Mouse (Mus musculus) layer of hippocampus, postnatal 10 days (tissue): ENCODE measurements around the gene Lrrc3. TPM values are rescaled to one million over a fixed set of nuclear protein-coding genes. Genes with fewer than 3 reads are reported as not detected.
A peak's percentile ranks its signal among the peaks of the same experiment; 100 is the strongest.
"Not testable (repeated sequence)": the region's sequence is repeated elsewhere in the genome, so short reads cannot be mapped to it uniquely, and the experiment has no call there.

ENCODE experiments used
- DNase-seq, 2 experiments: peaks; one replicate each; pipeline ENCODE4 v3.0.0; 2021; ENCODE audit warnings: low spot score in 2 of 2
- long read RNA-seq: library from polyadenylated mRNA; stranded (forward); transcript quantifications from one replicate; pipeline ENCODE4 v2.0.0, GENCODE M21; 2023
- total RNA-seq, 2 experiments: library from RNA; stranded (reverse); gene quantifications; 2 replicates each; pipeline ENCODE4 v1.2.3; 2021

The Lrrc3 gene
- 10 to 100 TPM; 19.2 to 20.6 TPM for total RNA-seq
- long read RNA-seq, full-length matches to known transcripts = 3 of 5 reads
- long read RNA-seq, partial matches to known transcripts = 0 of 5 reads
- long read RNA-seq, other reads (novel, unspliced or antisense) = 2 of 5 reads

DNA sequence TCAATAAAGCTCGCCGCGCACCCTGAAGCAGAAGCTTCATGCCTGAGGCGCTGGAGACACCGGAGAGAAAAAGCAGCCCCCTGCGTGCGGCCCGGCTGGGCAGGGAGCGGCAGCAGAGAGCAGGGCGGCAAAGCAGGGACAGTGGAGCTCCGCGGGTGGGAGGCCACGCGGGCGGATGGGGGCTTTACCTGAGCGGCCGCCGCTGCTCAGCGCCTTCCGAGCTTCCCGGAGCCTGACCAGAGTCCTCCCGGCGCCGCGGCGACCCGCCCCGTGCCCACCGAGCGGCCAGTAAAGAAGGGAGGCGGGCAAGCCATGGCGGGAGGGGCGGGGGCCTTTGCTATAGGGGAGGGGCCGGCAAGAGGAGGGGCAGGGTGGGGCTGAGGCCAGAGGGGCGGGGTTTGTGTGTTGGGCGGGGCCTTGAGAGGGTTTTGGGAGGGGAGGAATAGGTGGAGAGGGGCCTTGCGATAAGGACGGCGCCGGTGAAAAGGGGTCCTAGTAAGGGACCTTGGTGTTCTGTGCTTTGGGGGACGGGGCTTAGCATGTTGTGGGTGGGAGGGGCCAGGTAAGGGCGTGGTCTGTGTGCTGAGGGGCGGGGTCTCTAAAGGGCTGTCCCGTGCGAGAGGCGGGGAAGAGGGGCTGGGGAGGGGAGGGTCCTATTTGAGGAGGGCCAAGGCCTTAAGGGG is at the start of gene Lrrc3:
TSS of gene Lrrc3 (minus strand) at position 326 of the 683 bp plus-strand sequence.
- peak; percentile 63 to 76 for DNase-seq

DNA sequence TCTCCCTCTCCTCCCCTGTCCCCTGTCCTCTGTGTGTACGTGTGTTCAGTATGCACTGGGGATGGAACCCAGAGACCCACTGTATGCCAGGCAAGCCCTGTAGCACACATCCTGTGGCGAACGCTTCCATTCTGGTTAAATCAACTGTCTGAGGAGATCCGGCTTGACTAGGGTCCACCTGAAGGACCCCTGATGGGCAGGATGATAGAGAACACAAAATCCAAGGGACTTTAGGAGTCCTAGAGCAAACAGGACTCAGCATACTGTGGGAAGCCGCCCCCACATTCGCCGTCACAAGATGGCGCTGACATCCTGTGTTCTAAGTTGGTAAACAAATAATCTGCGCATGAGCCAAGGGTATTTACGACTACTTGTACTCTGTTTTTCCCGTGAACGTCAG is 48.1 kb upstream of the Lrrc3 start:
- not testable (repeated sequence) for DNase-seq

DNA sequence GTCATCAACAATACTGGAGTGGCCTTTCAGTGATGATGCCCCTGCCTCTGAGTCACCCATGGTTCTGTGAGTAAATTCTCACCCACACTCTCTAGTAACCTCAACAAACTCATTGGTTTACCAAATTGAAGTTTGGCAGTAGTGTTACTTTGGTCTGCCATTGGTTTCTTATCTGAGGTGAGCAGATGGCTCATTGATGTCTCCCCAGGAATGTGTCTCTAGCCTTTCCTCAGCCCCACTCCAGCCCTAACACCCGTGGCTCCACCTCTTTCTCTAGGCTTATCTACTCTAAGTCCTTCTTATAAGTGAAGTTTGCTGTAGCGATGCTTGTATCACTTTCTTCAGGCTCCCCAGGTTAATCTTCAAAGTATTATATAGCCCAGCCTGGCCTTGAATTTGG is 37.3 kb upstream of the Lrrc3 start:
- no peak for DNase-seq

DNA sequence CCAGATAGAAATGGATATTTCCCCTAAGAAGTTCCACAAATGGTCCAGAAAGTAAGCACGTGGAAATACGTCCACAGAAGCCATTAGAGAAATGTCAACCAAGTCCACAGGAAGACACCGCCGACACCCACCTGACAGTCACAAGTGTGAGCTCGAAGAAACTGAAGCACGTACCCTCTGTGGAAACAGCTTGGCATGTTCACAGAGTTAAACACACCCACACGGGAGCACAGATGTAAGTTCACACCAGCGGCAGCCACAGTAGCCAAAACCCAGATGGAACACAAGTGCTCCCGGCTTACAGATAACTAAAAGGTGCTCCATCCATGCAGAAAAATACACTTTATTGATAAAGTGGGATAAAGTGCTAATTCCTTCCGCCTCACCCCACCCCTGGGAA is 25.0 kb upstream of the Lrrc3 start:
- no peak for DNase-seq

DNA sequence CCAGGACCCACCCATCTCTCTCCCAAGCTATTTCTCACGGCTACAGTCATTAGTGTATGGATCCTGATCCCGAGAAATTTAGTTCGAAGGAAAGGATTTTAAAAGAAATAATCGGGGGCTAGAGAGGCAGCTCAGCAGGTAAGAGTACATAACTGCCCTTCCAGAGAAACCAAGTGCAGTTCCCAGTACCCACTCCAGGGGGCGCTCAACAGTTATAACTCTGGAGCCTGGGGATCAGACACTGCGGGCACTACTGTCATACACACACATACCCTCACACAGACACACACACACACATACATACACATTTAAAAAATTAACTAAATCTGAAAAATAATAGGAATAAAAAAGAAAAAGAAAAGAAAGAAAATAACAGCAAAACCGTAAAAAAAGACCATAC is 23.8 kb upstream of the Lrrc3 start:
- DNase-seq = peak; percentile 63 to 65

DNA sequence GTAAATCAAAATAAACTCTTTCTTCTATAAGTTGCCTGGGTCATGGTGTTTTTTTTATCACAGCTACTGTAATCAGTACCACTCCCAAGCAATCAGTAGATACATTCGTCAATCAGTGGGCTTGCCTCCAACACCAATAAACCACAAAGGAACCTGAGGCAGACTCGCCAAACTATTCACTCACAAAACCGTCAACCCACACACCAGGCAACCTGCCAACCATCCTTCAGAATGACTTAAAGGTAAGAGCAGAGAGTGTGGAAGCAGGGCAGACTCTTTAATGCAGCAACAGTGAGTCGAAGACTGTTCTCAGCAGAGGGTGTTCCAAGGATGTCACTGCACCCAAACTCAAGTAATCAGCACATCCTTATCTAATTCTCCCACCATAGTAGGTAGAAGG is 20.3 kb upstream of the Lrrc3 start:
- DNase-seq = no peak

DNA sequence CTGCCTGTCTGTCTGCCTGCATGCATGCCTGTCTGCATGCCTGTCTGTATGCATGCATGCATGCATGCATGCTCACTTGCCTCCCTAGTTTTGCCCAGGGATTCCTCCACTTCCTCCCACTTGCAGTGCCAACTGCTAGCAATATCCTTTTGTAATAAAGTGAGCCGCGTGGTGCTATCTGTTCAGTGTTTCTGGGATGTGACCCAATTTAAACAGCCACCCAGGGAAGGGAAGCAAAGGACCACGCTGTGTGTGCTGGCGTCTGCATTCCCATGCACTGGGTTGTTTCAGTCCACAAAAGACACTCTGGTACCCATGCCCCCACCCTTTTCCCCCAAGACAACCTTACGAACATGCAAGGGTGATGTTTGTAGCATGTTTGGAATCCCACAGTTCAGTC is 18.7 kb upstream of the Lrrc3 start:
- peak in 1 of 2 experiments; percentile 25 for DNase-seq

DNA sequence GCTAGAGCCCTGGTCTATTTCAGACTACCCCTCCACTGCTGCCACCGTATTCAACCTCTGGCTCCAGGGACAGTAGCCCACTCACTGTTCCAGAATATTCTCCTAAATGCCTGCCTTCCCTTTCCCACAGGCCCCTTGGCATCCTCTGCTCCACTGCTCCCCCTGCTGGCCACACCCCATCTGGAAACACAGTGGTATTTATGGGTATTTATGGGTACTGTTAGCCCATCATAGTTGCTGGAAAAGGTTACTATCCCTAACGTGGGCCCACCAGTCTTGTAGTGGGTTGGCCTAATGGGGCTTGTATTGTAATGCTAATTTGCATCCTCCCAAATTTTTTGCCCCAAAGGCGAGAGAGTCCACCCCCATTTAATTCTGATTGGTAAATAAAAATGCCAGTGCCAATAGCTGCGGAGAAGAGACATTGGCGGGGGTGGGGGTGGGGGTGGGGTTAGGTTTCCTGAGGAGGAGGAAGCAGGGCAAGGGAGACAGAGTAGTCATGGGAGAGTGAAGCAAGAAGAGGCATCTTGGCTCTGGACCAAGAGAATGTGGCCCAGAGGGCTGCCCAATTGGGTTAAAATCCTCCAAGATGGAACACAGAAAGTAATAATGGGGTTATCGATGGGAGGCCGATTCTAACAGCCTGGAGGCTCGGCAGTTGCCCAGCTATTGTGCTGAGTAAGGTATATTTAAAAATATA is 14.4 kb upstream of the Lrrc3 start:
- peak; percentile 56 to 71 for DNase-seq

DNA sequence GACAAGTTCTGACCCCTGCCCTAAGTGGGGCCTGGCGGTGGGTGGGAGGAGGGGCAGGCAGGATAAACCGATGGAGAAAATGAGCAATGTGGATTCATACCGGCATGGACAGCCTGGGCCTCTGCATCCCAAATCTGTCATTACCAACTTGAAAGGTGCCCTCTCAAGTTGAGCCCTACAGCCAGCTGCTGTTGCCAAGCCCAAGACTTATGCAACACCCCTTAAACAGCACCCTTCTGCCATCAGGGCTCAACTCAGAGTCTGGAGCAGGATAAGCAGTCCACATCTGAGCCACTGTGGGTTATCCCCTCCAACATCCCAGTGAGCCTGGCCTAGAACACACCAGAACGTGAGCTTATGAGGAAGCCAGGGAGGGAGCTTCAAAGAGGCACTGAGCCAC is 11.0 kb upstream of the Lrrc3 start:
- no peak for DNase-seq

DNA sequence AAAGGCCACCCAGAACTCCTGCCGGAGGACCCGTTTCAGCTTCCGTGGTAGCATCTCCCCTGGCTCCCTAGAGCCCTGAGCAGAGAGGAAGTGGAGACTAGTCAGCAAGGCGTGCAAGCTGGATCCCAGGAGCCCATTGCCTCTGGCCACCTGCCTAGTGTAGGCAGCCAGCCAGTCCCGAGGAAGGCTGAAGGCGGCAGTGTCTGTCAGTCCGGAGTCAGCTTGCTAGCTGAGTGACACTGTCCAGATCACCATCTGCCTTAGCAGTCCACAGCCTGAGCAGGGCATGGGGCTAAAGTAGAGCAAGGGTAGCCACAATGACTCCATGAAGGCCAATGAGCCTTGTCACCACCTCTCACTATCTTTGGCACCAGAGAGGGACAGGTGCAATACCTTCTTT is 10.3 kb upstream of the Lrrc3 start:
- peak in 1 of 2 experiments; percentile 37 for DNase-seq

DNA sequence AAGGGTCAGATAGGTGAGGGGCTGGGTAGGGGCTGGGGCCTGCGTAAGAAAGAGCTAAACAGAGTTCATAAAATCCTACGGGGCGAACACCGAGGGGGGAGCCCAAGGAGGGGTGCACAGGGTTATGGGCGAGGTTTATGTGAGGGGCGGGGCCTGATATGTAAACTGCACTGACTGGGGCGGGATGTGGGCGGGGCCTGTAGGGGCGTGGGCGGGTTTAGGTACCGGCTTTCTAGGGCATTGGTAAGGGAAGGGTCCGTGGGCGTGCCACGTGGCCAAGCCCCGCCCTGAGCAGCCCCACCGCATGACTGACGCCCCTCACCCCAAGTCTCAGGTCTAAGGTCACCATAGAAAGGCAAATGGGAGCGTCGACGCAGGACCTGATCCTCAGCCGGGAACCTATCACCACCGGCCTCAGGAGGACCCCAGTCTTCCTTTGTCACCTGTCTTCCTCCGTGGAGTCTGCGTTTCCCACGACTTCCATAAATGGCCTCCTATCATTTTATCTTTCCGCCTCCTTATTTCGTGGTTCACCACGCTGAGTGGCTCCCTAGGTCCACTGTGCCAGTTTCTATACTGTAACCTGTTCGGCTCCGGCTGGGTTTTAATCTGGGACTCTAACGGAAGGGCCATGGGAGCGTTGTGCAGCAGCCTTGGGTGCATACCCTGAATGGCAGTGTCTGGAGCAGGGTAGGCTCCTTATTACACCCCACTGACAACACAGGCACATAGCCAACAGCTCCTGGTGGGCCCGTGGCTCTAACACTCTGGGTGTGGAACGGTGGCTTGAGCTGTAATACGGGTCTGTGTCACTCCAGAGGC is 769 bp upstream of the Lrrc3 start:
- DNase-seq = peak; percentile 62 to 75

DNA sequence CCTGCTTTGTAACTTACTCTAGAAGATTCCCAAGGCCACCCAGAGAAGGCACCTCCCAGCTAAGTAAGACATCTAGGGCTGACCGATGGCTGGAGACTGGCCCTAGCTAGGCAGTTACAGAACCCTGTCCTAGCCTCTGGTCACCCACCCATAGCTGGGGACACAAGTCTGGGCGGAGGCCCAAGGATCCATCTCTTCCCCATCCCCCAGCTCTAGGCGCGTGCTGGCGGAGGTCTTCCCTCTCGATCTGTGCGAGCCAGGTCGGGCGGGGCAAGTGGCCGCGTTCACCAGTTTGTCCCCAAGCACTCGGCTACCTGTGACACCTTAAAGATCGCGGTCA is 495 bp downstream of the Lrrc3 start:
- no peak for DNase-seq

DNA sequence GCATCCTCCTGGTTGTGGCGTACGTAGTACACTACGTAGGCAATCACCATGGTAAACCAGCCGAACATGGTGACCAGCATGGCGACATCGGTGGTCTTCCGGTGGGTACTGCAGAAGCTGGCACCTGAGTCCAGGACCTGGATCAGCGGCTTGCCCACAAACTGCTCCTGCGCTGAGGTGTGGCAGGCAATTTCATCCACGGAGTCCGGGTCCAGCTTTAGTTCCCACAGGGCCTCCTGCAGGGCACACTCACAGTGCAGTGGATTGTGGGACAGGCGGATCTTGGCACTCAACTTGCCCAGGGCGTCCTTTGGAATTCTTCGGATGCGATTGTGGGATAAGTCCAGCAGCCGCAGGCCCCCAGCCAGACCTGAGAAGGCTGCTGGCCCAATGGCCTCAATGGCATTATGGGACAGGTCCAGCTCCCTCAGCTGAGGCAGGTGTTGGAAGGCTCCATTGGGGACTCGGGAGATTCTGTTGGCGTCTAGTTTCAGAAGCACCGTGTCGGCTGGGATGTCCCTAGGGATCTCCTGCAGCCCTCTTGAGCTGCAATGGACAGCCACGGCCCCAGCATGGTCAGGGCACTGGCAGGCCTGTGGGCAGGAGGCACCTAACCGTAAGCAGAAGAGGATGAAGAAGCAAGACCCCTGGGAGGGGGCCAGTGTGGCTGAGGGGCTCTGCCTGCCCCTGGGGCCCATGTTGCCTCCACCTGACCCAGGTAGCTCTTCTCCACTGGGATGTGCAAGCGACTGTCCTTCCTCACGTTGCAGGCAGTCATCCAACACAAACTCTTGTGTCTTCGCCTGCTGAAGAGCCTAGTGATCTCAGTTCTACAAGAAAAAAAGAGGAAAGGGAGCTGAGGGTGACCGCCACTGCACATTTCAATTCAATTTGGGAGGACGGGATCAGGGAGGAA is 1.2 kb downstream of the Lrrc3 start:
- DNase-seq = peak in 1 of 2 experiments; percentile 25

DNA sequence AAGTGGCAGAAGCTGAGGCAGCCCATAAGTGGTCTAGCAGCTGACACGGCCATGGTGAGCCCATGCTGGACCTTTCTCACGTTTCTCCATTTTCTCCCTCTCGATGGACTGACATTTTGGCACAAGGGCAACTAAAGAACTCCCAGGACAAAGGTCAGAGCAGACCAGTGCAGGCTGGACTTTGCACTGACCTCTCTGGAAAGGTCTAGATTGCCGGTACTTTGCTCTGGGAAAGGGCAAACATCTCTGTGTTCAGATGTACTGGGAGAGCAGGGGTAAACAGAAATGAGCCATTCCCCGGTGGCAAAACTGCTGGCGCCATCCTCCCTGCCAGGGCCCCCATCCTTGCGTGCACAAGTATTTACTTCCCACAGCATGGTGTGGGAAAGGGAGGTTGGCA is 2.2 kb downstream of the Lrrc3 start:
- DNase-seq = no peak

DNA sequence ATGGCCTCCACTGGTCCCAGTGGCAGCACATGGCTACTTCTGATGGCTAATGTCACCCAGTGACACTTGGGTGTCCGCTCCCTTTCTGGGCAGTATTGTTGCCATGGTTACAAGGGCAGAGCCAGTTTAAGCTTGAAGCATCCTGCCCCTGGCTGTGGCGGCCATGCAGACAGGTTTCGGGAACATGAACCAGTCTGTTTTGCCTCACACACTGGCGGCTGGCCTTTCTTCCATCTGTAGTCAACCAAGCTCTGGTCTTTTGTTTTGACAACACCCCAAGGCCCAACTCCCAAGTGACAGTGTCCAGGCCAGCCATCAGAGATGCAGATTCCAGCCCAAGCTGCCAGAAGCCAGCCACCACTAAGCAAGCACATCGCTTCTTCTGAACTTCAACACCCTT is 6.8 kb downstream of the Lrrc3 start:
- no peak for DNase-seq

DNA sequence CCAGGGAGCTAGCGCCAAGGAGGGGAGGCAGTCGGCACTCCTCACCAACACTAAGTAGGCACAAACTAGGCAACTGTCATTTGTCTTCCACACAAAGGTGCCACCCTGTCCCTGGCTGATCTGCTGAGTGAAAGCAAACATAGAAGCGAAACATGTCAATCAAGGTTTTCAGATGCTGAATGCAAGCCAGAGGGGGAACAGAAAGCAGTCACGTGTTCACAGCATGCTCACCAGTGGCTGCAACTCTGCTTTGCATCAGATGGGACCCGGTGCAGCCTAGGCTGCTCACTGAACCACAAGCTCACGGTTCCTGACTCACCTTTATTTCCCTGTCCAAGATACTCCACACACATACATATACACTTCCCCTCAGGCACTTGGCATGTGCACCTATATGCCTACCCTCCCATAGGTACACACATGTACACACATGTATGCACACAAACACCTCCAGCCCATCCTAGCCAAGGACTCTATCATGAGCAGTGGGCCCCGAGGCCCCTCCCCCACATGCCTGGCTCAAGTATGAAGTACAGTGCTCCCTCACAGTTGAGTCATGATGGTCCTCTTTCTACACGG is 11.3 kb downstream of the Lrrc3 start:
- no peak for DNase-seq

DNA sequence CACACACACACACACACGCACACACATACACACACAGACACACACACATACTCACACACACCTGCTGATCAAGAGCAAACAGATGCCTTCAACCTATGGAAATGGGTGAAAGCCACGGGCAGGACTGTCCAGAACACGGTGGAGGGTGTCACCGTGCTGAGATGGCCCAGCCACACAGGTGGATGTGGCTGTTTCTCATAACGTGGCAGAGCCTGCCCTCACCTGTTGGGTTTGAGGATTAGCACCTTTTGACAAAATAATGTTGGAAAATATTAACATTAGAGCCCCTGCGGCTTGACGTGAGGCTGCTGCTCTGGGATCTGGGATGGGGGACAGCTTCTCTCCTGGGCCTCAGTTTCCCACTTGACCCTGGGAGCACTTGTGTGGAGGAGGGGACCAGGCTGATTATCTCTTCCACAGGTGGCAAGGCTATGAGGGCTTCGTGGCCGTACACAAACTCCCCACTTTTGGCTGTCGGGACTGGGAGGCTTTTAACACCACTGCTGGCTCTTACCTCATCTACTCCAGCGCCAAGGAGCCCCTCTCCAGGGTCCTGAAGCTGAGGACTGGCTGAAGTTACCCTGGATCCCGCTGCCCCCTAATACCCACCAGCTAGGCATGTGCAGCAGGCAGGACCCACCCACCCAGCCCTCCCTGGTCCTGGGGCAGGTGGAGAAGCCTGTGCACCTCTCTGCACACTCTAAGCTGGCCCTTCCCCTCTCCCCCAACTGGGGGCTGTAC is 16.2 kb downstream of the Lrrc3 start:
- DNase-seq = no peak

DNA sequence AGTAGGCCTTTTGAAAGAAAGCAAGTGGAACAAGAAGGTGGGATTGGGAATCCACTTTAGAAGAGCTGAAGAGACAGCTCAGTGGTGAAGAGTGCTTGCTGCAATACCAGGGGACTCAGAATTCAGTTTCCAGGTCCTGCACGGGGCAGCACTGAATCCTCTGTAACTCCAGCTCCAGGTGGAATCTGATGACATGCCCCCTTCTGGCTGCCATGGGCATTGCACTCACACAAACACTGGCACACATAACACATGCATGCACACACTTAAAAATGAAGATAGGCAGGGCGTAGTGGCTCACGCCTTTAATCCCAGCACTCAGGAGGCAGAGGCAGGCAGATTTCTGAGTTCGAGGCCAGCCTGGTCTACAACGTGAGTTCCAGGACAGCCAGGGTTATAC is 19.8 kb downstream of the Lrrc3 start:
- no peak for DNase-seq

DNA sequence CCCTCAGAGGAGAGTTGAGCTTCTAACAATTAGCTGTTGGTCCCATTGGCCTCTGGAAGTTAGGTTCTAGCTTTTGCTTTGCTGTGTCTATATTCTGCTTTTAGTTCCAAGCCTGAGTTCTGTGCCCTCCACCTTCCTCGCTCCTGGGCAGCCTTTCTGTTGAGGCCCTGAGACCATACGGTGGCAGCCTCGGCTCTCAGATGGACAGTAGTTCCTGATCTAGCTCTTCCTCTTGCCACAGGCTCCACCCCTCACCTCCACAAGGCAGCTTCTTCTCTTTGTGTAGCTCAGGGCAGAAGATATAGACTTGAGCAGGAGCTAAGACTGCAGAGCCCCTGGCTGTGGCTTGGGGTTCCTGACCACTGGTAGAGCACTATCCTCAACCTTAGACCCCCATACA is 22.0 kb downstream of the Lrrc3 start:
- DNase-seq = no peak

DNA sequence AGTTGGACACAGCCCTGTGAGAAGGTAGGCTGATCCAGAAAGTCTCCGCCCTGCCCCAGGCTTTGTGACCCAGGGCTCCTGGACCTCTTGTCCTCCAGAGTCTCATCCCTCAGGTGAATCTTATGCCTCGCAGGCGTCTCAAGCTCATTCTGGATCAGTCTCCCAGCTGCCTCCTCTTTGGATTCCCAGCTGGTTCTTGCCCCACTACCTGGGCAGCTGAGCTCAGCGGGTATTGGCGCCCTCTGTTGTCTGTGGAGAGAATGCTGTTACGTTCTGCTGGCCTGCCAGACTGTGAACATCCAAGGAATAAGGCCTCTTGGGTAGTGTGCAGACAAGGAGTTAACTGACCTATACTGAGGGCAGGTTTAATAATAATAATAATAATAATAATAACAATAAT is 23.4 kb downstream of the Lrrc3 start:
- DNase-seq = peak in 1 of 2 experiments; percentile 41
